Mouse (Mus musculus) liver, adult 2 months (tissue): ENCODE data around the gene Xylt2.

Experiments used
- CTCF ChIP-seq: fragments of 200-500 bp; IDR thresholded peaks from 2 replicates; pipeline ENCODE4 v1.5.1; 2011; ENCODE audit warnings: low read depth, low read length, control low read depth
- POLR2A ChIP-seq: fragments of 200-500 bp; IDR thresholded peaks from 2 replicates; pipeline ENCODE4 v1.6.1; 2011; ENCODE audit warnings: low read length, control low read depth; ENCODE audit not compliant: insufficient read depth; ENCODE audit errors: extremely low read depth

DNA sequence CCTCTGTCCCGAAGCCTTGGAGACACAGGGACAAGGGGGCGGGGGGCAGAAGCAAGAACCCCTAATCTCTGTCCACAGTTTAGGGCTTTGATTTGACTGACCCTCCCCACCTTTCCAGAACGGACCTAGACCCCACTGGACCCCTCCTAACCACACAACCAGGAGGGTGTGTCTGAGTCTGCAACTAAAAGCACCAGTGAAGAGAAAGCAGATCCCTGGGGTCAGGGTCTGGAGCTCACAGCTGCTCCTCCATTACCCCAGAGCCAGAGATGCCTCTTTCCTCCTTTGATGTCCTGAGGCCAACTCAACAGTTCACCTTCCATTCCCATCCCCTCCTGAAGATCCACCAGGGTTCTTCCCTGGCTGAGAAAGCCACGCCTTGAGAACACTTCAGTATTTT, 1.0 kb downstream of the Xylt2 start:
- no peak for TF ChIP-seq CTCF
- no peak for TF ChIP-seq POLR2A
